Mouse (Mus musculus) limb, embryonic 14.5 days (tissue): ENCODE data around the gene Ptk6. TPM values are rescaled to one million over a fixed set of nuclear protein-coding genes. Genes with fewer than 3 reads are reported as not detected.

Experiments used
- ATAC-seq: fragments of 200-750 bp; cut with Nextera tagmentation; 2 replicates; pipeline ENCODE4 v1.8.0; 2017; ENCODE audit warnings: low read depth, moderate number of reproducible peaks, moderate TSS enrichment; ENCODE audit not compliant: low FRiP score
- DNase-seq: peaks from one replicate; pipeline ENCODE4 v3.0.0-alpha.2; 2015; ENCODE audit warnings: low spot score
- H3K27ac ChIP-seq: fragments of 300-500 bp; sonication (generic); replicated peaks from 2 replicates; pipeline ENCODE4 v1.5.1; 2014; ENCODE audit warnings: low read depth, mild to moderate bottlenecking, low read length, moderate library complexity, mixed read lengths
- H3K27me3 ChIP-seq: fragments of 300-500 bp; sonication (generic); 2 replicates; pipeline ENCODE4 v1.6.1; 2014; ENCODE audit warnings: low read length, mixed read lengths; ENCODE audit not compliant: control insufficient read depth, insufficient read depth
- H3K36me3 ChIP-seq: fragments of 300-500 bp; sonication (generic); 2 replicates; pipeline ENCODE4 v1.6.1; 2014; ENCODE audit warnings: mild to moderate bottlenecking, low read length, moderate library complexity, mixed read lengths; ENCODE audit not compliant: control insufficient read depth, insufficient read depth
- H3K4me1 ChIP-seq: fragments of 300-500 bp; sonication (generic); 2 replicates; pipeline ENCODE4 v1.6.1; 2014; ENCODE audit warnings: antibody characterized with exemption, low read length, mixed read lengths; ENCODE audit not compliant: control insufficient read depth, insufficient read depth
- H3K4me2 ChIP-seq: fragments of 300-500 bp; sonication (generic); replicated peaks from 2 replicates; pipeline ENCODE4 v1.6.1; 2014; ENCODE audit warnings: low read depth, mild to moderate bottlenecking, low read length, moderate library complexity; ENCODE audit not compliant: severe bottlenecking
- H3K4me3 ChIP-seq: fragments of 300-500 bp; sonication (generic); replicated peaks from 2 replicates; pipeline ENCODE4 v1.5.1; 2014; ENCODE audit warnings: low read length
- H3K9ac ChIP-seq: fragments of 300-500 bp; sonication (generic); 2 replicates; pipeline ENCODE4 v1.6.1; 2014; ENCODE audit warnings: mild to moderate bottlenecking, low read depth, low read length, moderate library complexity; ENCODE audit not compliant: severe bottlenecking
- H3K9me3 ChIP-seq: fragments of 300-500 bp; sonication (generic); 2 replicates; pipeline ENCODE4 v1.6.1; 2016; ENCODE audit warnings: low read length; ENCODE audit not compliant: control insufficient read depth
- POLR2A ChIP-seq: fragments of 200-500 bp; IDR thresholded peaks from 2 replicates; pipeline ENCODE4 v1.8.0; 2012; ENCODE audit warnings: inconsistent platforms, mild to moderate bottlenecking, moderate library complexity, borderline replicate concordance; ENCODE audit not compliant: insufficient read depth, insufficient read length; ENCODE audit errors: extremely low read depth
- WGBS: fragments of 180-500 bp; shearing (Covaris S2); extraction: QIAGEN DNeasy Blood & Tissue Kit; methylation state at CpG from one replicate; pipeline ENCODE4 v1.1.7; 2014; 5-methylcytosine and 5-hydroxymethylcytosine counted together
- polyA plus RNA-seq, 2 experiments: library from polyadenylated mRNA; depleted of rRNA in 1 of 2; stranded (reverse) in 1 of 2; unstranded in 1 of 2; fragments of >200 nt; fragmentation: Nextera tagmentation in 1 of 2; extraction: Ambion mirVana in 1 of 2; gene quantifications; 2 replicates each; pipeline versions ENCODE4 v1.2.1 to v1.2.3; 2012 to 2014

Ptk6 gene
- polyA plus RNA-seq (2012; rRNA removed) (0.08 and 0.10 TPM in 2 replicates), polyA plus RNA-seq (2014; fragmentation: Nextera tagmentation; extraction: Ambion mirVana) (0.12 and 0.19 TPM in 2 replicates)

DNA sequence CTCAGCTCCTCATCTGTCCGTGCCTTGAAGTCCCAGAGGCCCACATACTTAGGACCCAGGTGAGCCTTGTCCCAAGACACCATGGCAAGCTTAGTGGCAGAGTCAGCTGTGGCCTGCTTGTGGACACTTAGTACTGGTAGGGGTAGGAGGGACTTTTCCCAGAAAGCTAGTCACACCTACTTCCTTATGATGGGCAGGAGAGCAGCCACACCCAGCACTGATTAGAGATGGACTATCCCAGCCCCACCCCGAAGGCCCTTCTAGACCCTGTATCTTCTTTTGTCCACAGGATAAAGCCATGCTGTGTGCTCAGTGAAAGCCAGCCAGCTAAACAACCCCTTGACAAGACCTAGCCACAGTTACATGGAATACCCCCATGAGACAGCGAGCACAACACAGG is at the start of gene Ptk6:
Gene Ptk6, minus strand, starts transcription at position 368 of the 400 bp plus-strand sequence.
- Histone ChIP-seq H3K9me3 (no peaks in the 10 kb centered on the region), H3K27ac (no peak within 1 kb of the TSS), H3K4me1 (no peaks in the 10 kb centered on the region), H3K27me3 (no peaks in the 10 kb centered on the region), H3K4me3 (no peak within 1 kb of the TSS), H3K4me2 (no peak within 1 kb of the TSS), H3K9ac (no peak within 1 kb of the TSS), H3K36me3 (no peaks in the 10 kb centered on the region)
- 85% methylated on average over 3 of the region's 3 CpGs for WGBS
- TF ChIP-seq POLR2A = no peak
- DNase-seq = no peak
- ATAC-seq = no peak

DNA sequence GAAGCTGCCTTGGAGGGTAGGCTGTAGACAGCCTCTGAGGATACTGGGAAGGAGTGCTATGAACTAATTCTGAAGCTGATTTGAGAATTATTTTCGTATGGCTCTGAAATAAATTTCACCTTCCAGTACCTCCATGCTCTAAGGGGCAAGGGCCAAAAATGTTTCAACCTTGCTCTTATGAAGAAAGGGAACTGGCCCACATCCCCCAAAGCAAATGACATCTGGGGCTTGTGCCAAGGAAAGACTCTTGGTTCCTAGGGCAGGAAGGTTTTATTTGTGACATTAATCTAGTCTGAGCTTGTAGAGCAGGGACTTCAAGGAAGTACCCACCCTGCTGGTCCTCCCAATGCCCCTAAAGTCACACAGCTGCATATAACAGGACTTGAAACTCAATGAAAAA is 49.3 kb upstream of the Ptk6 start:
- Histone ChIP-seq H3K4me3 (no peak overlapping the region), H3K9me3 (no peaks in the 10 kb centered on the region), H3K9ac (no peak overlapping the region), H3K4me2 (no peak overlapping the region), H3K4me1 (no peaks in the 10 kb centered on the region), H3K27ac (no peak overlapping the region), H3K27me3 (no peaks in the 10 kb centered on the region), H3K36me3 (peaks cover 54% of the 10 kb centered on the region)
- 89% methylated on average over 1 of the region's 1 CpGs for WGBS
- no peak for TF ChIP-seq POLR2A
- ATAC-seq (no peak), DNase-seq (no peak)

DNA sequence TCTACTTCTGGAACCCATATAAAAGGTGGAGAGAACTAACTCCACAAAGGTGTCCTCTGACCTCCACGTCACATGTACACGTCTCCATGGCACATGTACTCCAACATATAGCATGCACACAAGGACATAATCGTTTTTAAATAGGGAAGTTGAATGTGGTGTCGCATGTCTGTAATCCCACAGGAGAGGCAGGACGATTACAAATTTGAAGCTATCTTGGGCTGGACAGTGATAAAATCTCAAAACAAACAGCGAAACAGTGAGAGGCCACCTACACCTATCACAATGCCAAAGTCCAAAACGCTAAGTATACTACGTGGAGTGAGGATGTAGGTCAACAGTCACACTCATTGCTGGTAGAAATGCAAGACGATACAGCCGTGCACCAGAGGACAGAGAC is 46.6 kb upstream of the Ptk6 start:
- DNase-seq (no peak), ATAC-seq (no peak)
- Histone ChIP-seq H3K27ac (no peak overlapping the region), H3K9ac (no peak overlapping the region), H3K4me2 (no peak overlapping the region), H3K36me3 (peaks cover 32% of the 10 kb centered on the region), H3K4me3 (no peak overlapping the region), H3K9me3 (no peaks in the 10 kb centered on the region), H3K4me1 (no peaks in the 10 kb centered on the region), H3K27me3 (no peaks in the 10 kb centered on the region)
- 83% methylated on average over 10 of the region's 10 CpGs for WGBS
- no peak for TF ChIP-seq POLR2A

DNA sequence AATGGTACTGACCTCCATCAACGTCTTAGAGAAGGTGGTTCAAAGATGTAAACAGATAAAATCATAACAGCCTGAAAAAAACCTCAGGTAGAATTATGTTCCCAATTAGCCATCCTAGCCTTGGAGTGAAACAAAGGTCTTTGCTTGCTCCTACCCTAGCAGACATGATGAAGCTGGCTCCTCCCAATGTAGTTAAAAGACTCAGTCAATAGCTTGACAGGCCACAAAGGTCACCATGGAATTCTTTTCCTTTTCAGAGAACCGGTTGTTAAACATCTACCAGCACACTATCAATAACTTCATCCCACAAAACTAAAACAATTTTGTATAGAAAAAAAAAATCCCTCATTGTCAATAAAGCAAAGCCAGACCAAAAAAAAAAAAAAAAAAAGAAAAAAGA is 42.4 kb upstream of the Ptk6 start:
- DNase-seq = no peak
- WGBS = 47% methylated on average over 2 of the region's 2 CpGs
- Histone ChIP-seq H3K27ac (no peak overlapping the region), H3K4me2 (no peak overlapping the region), H3K27me3 (no peaks in the 10 kb centered on the region), H3K36me3 (no peaks in the 10 kb centered on the region), H3K9me3 (no peaks in the 10 kb centered on the region), H3K4me1 (peaks cover 6% of the 10 kb centered on the region), H3K9ac (no peak overlapping the region), H3K4me3 (no peak overlapping the region)
- TF ChIP-seq POLR2A = no peak
- ATAC-seq = no peak

- no peak overlapping the region for H3K9ac ChIP-seq
- WGBS = 34% methylated on average over 11 of the region's 11 CpGs
- no peak overlapping the region; the same call in 1 of the 2 replicates for H3K4me2 ChIP-seq
These were observed 41.3 kb upstream of the Ptk6 start for GRCm38 (mm10) chr2:181243706-181244394.

More at GRCm38 (mm10) chr2:181243706-181244394, 41.3 kb upstream of the Ptk6 start:
- ATAC-seq (no peak), DNase-seq (no peak)
- H3K4me1 ChIP-seq = peaks cover 6% of the 10 kb centered on the region
- H3K36me3 ChIP-seq = no peaks in the 10 kb centered on the region
- H3K27ac ChIP-seq = no peak overlapping the region
- H3K4me3 ChIP-seq = no peak overlapping the region
- no peaks in the 10 kb centered on the region for H3K9me3 ChIP-seq
- TF ChIP-seq POLR2A = no peak
- H3K27me3 ChIP-seq = no peaks in the 10 kb centered on the region
